Mouse (Mus musculus) forebrain, postnatal 0 days (tissue): Measurements from ENCODE around the gene Cd44. TPM values are rescaled to one million over a fixed set of nuclear protein-coding genes. Genes with fewer than 3 reads are reported as not detected.

ENCODE experiments used
- ATAC-seq: fragments of 200-750 bp; cut with Nextera tagmentation; 2 replicates; pipeline ENCODE4 v1.8.0; 2017; ENCODE audit warnings: mild to moderate bottlenecking, moderate library complexity
- DNase-seq: peaks from one replicate; pipeline ENCODE4 v3.0.0-alpha.2; 2015
- H3K27ac ChIP-seq: fragments of 300-500 bp; sonication (generic); 2 replicates; pipeline ENCODE4 v1.5.1; 2014; ENCODE audit warnings: low read depth, mild to moderate bottlenecking, antibody characterized with exemption, low read length, moderate library complexity, mixed read lengths
- H3K27me3 ChIP-seq: fragments of 300-500 bp; sonication (generic); 2 replicates; pipeline ENCODE4 v1.6.1; 2014; ENCODE audit warnings: mild to moderate bottlenecking, low read length, mixed read lengths; ENCODE audit not compliant: insufficient read depth
- H3K36me3 ChIP-seq: fragments of 300-500 bp; sonication (generic); 2 replicates; pipeline ENCODE4 v1.6.1; 2014; ENCODE audit warnings: mild to moderate bottlenecking, moderate library complexity; ENCODE audit not compliant: insufficient read depth
- H3K4me1 ChIP-seq: fragments of 300-500 bp; sonication (generic); 2 replicates; pipeline ENCODE4 v1.6.1; 2014; ENCODE audit warnings: antibody characterized with exemption; ENCODE audit not compliant: insufficient read depth
- H3K4me2 ChIP-seq: fragments of 300-500 bp; sonication (generic); 2 replicates; pipeline ENCODE4 v1.6.1; 2014; ENCODE audit warnings: low read depth, mild to moderate bottlenecking, moderate library complexity
- H3K4me3 ChIP-seq: fragments of 300-500 bp; sonication (generic); 2 replicates; pipeline ENCODE4 v1.5.1; 2014; ENCODE audit warnings: low read depth, low read length, mixed read lengths
- H3K9ac ChIP-seq: fragments of 300-500 bp; sonication (generic); 2 replicates; pipeline ENCODE4 v1.6.1; 2014; ENCODE audit warnings: mild to moderate bottlenecking
- H3K9me3 ChIP-seq: fragments of 300-500 bp; sonication (generic); 2 replicates; pipeline ENCODE4 v1.6.1; 2016; ENCODE audit warnings: low read length
- CTCF ChIP-seq: sonication (generic); IDR thresholded peaks from 2 replicates; pipeline ENCODE4 v1.5.1; 2016; ENCODE audit warnings: antibody characterized with exemption, control low read depth, low read depth
- WGBS: fragments of 180-500 bp; shearing (Covaris S2); extraction: QIAGEN DNeasy Blood & Tissue Kit; methylation state at CpG from one replicate; pipeline ENCODE4 v1.1.7; 2014; 5-methylcytosine and 5-hydroxymethylcytosine counted together
- polyA plus RNA-seq: library from polyadenylated mRNA; unstranded; fragments of >200 nt; fragmentation: Nextera tagmentation; extraction: Ambion mirVana; gene quantifications from 2 replicates; pipeline ENCODE4 v1.2.1, GENCODE M21; 2015
- total RNA-seq: library from RNA; depleted of rRNA; stranded (reverse); fragments of >200 nt; gene quantifications from 2 replicates; pipeline ENCODE4 v1.2.3, GENCODE M21; 2014; rRNA removed

Gene Cd44
- total and polyA plus RNA-seq, 2 experiments from 2014 or later, result 3.6 to 7.8 TPM

DNA sequence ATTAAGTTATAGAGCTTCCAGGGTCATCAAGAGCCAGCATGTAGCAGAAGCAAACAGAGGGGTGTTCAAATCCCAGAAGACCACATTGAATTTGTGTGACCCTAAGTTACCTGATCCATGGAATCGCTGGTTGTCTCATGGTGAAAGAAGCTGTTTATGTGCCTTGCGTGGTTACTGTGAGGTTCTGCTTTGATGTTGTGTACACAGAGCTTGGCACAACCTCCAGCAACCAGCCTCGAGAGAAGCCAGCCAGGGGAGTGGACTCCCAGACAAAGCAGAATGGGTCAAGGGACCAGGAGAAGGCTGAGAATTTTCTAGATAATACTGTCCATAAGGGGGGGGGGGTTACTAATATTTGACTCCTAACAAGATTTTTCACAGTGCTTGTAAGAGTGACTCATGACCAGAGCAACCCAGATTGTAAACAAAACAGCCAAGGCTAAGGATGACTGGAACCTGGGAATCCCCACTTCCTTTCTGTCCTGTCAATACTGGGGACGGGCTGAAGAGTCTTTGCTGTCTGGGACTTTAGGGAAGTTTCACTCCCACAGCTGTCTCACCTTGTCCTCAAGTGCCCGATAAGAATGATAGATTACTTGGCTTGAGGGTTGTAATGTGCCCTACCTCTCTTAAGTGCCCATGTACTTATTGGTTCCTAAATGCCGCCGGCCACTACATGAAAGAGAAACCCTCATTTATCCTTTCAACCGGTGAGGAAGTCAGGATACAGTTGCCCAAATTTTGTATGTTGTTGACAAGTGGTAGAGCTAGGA, 136.7 kb downstream of the Cd44 start:
- 91% methylated on average over 8 of the region's 8 CpGs for WGBS
- Histone ChIP-seq H3K27me3 (no peaks in the 10 kb centered on the region), H3K4me3 (no peak overlapping the region), H3K4me1 (no peaks in the 10 kb centered on the region), H3K9ac (no peak overlapping the region), H3K9me3 (no peaks in the 10 kb centered on the region), H3K27ac (no peak overlapping the region), H3K36me3 (0 out of 2 replicates have a peak, but pooled peaks cover 5% of the 10 kb centered on the region), H3K4me2 (no peak overlapping the region)
- TF ChIP-seq CTCF, result no peak
- ATAC-seq, result no peak
- DNase-seq, result no peak

DNA sequence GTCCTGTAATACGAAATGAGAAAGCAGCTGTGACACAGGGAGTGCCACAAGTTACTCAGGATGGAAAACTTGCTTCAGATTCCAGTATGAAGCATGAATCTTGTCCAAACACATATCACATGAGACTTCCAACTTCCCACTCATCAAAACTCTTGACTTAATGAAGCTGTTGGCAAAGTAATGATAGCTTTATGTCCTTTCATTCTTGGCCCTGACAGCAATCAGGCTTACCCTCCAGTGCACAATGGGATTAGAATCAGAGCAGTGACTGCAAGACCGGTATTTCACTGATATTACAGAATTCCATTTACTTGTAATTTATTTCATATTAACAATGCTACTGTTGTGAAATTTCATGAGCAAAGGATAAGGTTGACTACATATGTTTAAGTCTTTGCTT, 137.5 kb downstream of the Cd44 start:
- ATAC-seq (no peak), DNase-seq (no peak)
- Histone ChIP-seq H3K27ac (no peak overlapping the region), H3K9ac (no peak overlapping the region), H3K4me1 (no peaks in the 10 kb centered on the region), H3K4me2 (no peak overlapping the region), H3K27me3 (no peaks in the 10 kb centered on the region), H3K36me3 (0 out of 2 replicates have a peak, but pooled peaks cover 5% of the 10 kb centered on the region), H3K9me3 (no peaks in the 10 kb centered on the region), H3K4me3 (no peak overlapping the region)
- TF ChIP-seq CTCF, result no peak
- 74% methylated on average over 2 of the region's 2 CpGs for WGBS

DNA sequence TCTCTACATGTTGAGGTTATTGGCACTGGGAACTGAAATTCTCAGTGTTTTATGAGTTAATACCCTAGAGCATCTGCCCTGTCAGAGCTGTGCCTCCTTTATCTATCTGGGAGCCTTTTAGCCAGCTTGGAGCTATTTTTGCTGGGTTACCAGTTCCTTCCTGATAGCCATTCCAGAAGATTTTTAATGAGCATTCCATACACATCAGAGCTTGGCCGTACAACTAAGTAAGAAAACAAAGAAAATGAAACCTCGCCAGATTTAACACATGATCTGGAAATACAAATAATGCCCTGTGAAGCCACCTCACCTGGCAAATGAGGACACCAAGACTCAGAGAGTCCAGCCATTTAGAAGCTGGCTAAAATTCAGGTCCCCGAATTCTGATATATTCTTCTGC, 138.3 kb downstream of the Cd44 start:
- TF ChIP-seq CTCF, result no peak
- Histone ChIP-seq H3K9me3 (no peaks in the 10 kb centered on the region), H3K4me1 (no peaks in the 10 kb centered on the region), H3K27me3 (no peaks in the 10 kb centered on the region), H3K4me3 (no peak overlapping the region), H3K27ac (no peak overlapping the region), H3K9ac (no peak overlapping the region), H3K4me2 (no peak overlapping the region), H3K36me3 (0 out of 2 replicates have a peak, but pooled peaks cover 5% of the 10 kb centered on the region)
- no peak for ATAC-seq
- DNase-seq, result no peak
- WGBS, result 78% methylated on average over 3 of the region's 3 CpGs

Other genes with a start within 250 kb of the Cd44 start
- gene Slc1a2, start 243.0 kb downstream of the Cd44 start, total RNA-seq, result 77.1 and 82.0 TPM in 2 replicates
- 8.0 and 18.4 TPM in 2 replicates for gene Slc1a2, start 243.0 kb downstream of the Cd44 start, polyA plus RNA-seq
- 48.8 and 49.8 TPM in 2 replicates for gene Pdhx, start 171.8 kb upstream of the Cd44 start, total RNA-seq
- 57.2 and 65.1 TPM in 2 replicates for gene Pdhx, start 171.8 kb upstream of the Cd44 start, polyA plus RNA-seq
- 17.0 and 28.5 TPM in 2 replicates for gene Apip, start 172.0 kb upstream of the Cd44 start, total RNA-seq
- 34.7 and 35.3 TPM in 2 replicates for gene Apip, start 172.0 kb upstream of the Cd44 start, polyA plus RNA-seq